Mouse (Mus musculus): Measurements from ENCODE around the gene Capzb.
A peak's percentile ranks its signal among the peaks of the same experiment; 100 is the strongest.

Capzb gene

DNA sequence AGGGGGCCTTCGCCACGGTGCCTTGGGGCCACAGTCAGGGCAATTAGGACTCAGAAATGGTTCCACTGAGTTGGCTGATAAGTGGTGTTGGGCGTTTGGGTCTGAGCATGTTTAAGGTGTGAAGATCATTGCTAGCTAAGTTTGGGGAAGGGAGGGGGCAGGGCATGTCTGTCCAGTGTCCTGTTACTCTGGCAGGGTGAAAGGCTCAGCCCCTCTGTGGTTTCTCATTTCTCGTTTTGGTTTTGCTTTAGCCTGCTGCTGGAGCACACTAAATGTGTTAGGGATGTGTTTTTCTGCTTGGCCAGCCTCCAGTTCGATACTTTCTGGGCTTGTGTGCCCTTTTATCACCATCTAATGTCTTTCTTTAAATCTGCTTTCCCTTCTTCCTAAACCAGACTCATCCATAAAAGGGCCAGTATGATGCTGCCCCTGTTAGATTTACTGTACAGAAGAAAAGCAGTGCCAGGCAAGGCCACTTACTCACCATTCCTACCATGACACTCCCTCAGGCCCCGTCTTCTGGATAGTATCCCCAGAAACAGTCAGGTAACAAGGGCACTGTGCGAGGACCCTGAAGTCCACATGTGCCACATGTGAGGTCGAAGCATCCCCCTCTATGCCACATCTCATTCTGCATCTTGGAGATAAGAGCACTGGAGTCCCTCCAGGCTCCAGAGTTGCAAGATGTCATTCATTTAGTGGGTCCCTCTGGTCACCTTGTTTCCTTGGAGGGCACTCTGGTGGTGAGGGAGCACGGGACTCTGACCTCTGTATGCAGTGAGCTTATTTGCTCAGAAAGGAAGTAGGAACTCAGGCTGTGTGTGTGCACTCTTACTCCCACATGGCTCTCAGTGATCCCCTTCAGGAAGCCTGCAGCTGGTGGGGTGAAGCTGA, 15.8 kb downstream of the Capzb start:
- DNase-seq (ENCODE audit: low read depth, low spot score) = no peak

DNA sequence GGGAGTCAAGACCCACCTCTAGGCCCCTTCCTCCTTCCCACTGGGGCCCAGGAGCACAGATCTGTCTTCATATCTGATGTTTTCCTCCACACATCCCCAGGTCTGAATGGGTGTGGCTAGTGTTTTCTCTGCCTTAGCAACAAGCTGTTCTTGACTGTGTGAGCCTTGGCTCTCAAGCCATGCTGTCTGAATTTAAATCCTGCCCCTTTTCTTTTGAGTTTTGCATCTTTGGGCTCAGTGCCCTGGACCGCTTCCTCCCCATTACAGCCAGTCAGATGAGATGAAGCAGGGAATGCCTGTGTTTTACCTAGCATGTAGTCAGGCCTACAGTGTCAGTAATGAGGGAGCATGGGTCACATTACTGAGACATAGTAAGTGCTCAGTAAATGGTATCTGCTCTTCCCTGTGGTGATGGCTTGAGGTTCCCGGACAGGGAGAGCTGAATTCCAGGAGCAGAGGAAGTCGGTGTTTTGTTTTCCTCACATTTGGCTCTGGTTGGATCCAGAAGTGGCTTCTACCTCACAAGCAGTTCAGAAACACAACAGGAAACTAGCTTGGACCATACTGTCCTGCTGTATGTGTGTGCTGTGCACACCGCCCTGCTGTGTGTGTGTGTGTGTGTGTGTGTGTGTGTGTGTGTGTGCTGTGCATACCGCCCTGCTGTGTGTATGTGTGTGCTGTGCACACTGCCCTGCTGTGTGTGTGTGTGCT, 16.6 kb downstream of the Capzb start:
- peak; percentile 32 for DNase-seq (ENCODE audit: low read depth, low spot score)

DNA sequence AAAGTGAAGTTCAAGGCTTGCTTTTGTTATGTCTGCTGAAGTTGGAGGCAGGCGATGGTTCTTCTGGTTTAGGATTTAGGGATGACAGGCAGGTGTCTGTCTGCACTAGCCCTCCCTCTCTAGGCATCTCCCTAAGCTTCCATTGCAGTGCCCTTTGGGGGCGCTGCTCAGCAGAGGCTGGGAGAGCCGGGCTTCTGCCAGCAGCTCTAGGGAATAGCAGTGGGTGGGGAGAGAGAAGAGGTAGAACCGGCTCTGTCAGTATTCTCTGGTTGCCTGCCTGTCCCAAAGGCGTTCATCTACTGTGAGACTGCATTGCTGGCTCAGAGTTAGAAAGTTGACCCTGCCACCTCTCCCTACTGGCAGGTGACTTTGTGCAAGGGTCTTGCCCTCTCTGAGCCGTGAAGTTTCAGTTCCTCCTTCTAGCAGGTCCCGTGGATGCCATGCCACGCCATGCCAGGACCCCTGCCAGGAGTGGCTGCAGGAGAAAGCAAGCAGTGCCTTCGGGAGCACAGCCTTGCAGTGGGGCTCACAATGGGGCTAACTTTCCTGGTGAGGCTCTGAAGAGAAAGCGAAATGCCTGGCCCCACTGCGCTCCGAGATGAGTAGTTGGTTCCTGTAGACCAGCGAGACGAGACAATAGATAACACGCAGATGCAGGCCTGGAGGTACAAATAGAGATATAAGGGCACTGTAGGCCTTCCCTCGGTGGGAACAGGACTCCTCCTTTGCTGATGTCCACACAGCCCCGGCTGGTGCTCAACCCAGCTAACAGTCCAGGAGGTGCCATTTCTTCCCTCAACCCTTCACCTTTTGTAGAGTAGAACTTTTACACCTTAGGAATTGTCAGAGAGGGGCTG, 19.5 kb downstream of the Capzb start:
- DNase-seq (ENCODE audit: low read depth, low spot score) = peak; percentile 48

DNA sequence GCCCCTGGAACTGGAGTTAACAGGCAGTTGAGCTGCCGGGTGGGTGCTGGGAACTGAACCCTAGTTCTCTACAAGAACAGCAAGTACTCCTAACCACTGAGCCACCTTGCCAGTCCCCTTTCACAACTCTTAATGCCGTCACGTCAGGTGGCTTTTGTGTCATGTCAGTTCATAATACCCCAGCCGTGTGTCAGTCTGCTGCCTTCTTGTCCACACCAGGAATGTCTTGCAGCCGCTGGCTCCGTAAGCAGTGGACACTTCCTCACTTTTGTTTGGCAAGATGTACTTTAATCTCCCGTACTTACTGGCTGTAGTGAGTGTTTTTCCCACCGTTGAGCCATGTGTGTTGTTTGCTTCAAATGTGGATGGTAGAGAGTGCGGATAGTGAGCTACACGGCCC, 20.4 kb downstream of the Capzb start:
- no peak for DNase-seq (ENCODE audit: low read depth, low spot score)

DNA sequence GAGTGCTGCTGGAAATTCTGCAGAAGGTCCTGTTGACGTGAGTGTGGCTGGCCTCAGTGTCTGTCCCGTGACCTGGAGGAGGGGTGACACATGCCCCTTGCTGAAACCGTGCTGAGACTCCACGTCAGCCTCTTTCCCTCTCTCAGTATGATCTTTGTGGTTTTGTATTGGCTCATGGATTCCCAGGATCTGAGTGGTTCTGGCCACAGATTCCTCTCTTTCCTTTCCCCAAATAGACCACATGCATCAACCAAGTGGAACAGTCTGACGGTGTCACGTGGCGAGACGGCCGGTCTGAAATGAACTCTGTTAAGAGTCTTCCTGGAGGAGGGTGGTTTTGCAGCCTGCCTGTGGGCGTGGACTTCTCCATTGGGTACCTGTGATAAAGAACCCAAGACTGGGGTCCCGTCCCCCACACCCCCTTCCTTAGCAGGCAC, 21.3 kb downstream of the Capzb start:
- no peak for DNase-seq (ENCODE audit: low read depth, low spot score)

DNA sequence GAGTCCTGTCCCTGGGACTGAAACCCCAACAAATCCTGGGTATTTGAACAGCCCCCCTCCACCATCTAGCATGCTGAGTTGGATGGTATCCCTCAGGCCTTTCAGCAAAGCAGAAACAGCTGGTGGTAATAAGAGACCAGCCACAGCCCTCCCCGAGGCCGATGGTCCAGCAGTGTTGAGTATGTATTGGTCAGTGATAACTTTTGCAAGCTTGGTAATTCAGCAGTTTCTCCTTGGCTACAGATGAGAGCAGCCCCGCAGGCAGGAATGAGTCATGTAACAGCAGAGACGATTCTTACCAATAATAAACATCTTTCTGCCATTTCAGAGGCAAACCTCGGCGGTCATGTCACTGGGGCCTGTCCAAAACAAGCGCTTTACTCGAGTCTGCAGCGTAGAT, 23.9 kb downstream of the Capzb start:
- no peak for DNase-seq (ENCODE audit: low read depth, low spot score)

DNA sequence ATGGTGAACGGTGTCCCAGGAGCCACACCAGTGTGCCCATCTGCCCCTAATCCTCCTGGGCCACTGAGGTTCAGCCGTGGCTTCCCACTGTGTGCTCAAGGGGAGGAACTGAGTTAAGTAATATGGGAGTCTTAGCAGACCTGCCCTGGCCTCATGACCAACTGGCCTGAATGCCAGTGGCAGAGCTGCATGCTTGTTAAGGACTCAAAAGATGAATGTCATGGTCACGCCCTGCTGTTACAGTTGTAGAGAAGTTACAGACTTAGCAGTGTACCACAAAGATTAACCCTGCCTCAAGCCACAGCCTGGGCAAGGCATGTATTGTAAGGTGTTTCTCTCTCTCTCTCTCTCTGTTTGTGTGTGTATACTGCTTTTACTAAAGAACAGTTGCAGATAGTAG, 25.8 kb downstream of the Capzb start:
- no peak for DNase-seq (ENCODE audit: low read depth, low spot score)

DNA sequence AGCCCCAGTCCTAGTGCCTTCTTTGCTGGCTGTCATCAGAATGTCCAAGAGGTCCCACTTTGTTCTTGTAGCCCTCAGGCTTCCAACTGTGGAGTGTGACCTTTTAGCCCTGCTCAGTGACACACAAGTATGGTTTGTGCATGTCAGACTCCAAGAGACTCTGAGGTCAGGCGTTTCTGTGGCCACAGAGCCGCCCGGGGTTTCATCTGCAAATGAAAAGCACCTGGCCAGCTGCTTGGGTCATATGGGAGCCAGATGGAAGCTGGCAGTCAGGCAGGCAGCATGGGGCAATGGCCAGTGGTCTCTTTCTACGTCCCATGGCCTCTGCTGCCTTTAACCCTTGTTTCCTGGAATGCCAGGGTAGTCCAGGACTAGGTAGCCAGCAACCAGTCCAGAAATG, 27.0 kb downstream of the Capzb start:
- DNase-seq (ENCODE audit: low read depth, low spot score) = no peak

DNA sequence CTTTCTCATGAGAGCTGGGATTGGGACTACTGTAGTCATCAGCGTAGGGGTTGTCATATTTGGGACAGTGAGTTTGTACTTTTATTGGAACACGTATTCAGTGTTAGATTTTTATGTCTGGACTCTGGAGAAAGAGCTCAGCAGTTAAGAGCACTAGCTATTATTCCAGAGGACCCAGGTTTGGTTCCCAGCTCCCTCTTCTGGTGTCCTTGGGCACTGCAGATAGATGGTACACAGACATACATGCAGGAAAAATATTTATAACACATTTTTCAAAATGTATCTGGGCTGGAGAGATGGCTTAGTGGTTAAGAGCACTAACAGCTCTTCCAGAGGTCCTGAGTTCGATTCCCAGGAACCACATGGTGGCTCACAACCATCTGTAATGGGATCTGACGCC, 28.3 kb downstream of the Capzb start:
- peak; percentile 53 for DNase-seq (ENCODE audit: low read depth, low spot score)

DNA sequence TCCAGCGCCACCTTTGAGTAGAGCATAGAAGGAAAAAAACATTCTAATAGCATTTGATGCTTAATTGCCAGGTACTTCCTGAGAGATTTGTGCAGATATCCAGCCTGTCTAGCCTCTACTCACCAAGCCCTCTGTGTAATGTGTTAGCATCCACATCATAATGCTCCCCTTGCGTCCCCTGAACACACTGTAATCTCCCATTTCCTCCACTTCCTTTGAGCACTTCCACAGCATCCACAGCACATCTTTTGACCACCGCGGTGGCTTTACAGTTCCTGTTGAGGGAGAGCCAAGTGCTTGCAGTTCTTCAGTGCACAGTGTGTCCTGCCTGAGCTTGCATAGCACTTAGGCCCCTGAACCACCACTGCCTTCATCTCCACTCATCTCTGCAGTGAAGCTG, 29.1 kb downstream of the Capzb start:
- DNase-seq (ENCODE audit: low read depth, low spot score) = peak; percentile 61

DNA sequence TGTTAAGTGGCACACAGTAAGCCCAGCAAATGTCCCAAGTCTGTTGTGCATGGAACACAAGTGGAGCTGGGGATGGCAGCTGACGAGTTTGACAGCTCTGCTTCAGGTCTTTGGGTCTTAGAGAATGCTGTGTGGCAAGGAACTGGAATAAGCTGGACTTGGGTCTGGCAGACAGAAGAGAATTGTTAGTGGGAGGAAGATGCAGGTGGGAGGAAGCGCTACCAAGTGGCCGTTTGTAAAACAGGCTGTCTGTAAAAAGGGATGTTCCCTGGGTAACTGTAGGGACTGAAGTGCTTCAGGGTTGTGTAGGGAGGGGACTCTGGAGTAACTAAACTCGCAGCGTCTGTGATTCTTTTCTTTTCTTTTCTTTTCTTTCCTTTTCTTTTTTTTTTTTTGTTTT, 32.4 kb downstream of the Capzb start:
- peak; percentile 54 for DNase-seq (ENCODE audit: low read depth, low spot score)

DNA sequence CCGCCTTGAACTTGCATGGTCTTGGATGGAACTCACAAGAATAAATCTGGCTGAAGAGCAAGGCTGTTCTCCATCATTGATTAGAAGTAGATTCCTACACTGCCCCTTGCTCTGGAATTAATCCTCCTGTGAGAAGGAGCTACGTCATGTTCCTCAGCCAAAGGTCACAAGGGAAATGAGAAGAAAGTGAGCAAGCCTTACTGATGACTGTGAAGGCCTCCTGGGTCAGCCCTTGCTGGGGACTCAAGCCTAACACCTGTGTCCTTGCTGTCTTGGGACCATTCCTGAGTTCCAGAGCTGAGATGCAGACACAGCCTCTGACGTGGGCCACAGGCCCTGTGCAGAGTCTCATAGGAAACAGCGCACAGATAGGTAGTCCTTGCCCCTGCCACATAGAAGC, 33.2 kb downstream of the Capzb start:
- DNase-seq (ENCODE audit: low read depth, low spot score) = no peak

DNA sequence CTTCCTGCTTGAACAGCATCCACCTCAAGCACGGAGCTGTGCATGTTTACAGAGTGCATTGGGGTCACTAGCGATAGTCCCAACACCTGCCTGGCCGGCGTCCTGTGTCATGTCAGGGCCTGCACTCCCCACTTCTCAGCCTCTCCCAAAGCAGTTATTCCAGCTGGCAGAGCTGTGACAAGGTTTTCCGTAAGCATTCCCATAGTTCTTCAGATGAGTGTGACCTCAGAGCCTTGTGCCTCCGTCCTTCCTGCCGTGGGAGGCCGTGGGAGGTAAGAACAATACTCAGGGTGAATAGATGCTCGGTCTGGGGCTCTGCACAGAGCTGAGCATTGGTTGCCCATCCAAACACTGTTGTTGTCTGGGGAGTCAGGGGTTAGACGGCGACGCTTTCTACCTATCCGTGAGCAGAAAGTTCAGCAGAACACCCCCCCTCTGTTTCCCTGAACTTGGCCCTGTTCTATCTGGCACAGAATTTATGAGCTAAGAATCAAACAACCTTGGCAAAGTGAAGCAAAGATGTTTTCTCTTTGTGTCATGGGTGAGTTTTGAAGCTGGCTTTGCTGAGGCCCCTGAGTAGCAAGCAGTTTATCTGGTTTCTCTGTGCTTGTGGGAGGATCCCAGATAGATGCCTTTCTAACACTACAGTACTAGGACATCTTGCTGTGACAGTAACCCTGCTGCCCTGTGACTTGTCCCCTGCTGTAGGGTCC, 34.0 kb downstream of the Capzb start:
- no peak for DNase-seq (ENCODE audit: low read depth, low spot score)

DNA sequence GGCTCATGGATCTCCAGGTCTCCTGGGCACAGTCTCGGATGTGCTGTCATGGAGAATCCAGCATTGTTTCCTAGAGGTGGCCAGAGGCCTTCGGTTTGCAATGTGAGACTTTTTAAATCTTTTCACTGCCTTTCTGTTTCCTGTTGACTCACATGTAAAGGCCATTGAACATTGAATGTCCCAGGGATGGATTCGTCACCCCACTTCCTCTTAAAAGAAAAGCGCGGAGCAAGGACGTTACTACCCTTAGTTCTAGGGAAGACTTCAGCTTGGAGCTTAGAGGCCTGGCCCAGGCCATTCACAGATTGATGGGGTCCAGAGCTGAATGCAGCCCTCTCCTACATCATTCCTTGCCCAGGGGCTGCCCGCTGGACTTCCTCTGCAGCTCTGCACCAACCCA, 35.2 kb downstream of the Capzb start:
- no peak for DNase-seq (ENCODE audit: low read depth, low spot score)

DNA sequence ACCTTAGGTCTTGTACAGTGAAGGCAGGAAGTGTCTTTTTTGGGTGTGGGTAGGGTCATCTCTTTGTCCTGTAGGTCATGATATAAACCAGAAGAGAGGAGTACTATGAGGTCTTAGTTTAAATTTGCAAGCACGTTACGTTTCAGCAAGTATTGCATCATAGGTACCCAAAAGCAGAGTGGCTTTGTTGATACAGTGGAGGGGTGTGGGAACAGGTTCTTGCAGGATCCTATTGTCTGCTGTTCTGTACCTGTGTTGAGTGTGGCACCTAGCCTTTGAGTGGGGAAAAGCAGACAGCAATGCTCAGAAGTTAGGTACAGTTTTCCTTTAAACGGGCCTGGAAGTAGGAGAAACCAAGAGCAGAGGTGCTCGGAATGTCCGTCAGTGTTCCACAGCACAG, 36.6 kb downstream of the Capzb start:
- no peak for DNase-seq (ENCODE audit: low read depth, low spot score)

DNA sequence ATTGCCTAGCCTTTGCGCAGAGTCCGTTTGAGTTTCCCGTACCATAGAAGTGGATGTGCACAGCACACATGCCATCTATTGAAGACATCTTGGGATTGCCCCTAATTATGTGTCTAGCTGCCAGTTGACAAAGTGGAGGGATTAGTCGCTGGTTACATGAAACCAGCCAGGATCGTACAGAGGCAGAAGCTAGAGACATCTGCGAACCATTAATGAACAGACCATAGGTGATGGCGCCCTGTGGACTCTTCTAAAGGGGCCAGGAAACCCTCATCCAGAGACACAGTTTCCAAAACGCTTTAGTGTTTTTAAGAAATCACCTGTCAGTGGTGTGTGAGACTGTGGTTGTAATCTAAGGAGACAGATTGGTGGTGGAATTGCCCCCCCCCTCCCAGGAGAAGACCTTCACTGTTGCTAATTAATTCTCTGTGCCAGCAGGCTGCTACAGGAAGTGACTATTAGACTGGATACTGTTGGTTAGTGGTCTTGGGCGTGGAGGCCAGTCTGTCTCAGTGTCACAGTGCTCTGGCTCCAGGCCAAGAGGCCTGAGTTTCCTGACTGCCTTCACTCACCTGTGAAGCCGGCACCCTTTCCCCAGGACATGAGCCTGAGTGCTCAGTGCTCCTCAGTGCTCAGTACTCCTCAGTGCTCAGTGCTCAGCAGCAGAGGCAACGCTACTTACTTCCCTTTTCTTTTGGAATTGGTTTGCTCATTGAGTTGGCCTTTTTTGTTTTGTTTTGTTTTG, 37.8 kb downstream of the Capzb start:
- DNase-seq (ENCODE audit: low read depth, low spot score) = peak; percentile 30

DNA sequence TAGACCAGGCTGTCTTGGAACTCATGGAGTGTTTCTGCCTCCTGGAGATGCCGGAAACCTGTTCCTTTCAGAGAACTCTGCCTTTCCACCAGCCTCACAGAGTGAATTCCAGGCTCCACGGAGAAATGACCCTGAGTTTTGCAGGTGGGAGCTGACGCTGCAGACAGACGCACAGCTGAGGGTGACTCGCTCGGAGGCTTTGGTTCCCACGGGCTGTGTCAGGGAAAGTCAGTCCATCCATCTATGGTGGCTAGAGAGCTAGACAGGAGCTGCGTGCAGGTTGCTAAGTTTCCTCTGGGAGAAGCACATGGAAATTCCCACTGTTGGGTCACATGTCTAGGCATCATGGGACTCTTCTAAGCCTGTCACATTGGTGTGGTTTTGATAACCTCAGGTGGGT, 38.5 kb downstream of the Capzb start:
- DNase-seq (ENCODE audit: low read depth, low spot score) = no peak

DNA sequence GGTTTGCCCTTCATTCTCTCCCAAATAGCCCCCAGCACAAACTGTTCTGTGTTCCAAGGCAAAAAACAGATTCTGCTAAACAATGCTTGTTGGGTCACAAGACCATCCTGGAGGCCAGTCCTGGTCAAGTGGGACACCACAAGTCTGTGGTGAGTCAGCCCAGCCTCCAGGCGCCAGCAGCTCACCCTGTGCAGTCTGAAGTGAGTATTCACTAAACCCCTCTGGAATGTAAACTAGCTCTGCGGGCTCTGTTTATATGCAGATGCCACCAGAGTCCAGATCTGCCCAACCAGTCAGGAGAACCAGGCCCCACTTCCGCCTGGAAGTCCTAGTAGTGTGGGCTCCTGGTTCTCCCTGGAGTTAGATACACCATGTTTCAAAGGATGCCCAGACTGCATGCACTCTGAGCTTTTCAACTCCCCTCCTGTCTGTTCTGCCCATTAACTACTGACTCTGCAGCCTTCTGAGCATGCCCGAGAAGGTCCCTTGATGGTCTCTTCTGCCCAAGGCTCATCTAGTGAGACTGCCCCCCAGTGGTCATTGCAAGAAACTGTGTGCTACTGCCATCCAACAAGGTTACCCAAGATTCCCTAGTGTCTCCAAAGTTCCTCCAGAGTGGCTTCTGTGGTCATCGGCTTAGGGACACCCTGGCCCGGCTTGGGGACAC, 39.9 kb downstream of the Capzb start:
- DNase-seq (ENCODE audit: low read depth, low spot score) = peak; percentile 93

DNA sequence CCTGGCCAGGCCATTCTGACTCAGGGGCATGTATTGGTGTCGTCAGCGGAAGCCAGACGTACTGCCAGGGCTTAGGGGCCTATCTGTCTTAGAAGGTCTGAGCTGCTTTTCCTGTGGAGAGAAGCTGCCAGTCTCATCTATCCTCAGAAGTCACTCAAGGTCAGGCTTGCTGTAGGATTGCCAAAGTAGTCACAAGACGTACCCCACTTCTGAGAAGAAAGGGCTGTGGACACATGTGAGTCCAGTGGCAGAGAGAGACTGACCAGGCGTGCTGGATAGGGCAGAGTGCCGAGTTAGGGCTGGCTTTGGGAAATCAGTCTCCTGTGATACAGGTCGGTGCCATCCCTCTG, 40.4 kb downstream of the Capzb start:
- no peak for DNase-seq (ENCODE audit: low read depth, low spot score)

DNA sequence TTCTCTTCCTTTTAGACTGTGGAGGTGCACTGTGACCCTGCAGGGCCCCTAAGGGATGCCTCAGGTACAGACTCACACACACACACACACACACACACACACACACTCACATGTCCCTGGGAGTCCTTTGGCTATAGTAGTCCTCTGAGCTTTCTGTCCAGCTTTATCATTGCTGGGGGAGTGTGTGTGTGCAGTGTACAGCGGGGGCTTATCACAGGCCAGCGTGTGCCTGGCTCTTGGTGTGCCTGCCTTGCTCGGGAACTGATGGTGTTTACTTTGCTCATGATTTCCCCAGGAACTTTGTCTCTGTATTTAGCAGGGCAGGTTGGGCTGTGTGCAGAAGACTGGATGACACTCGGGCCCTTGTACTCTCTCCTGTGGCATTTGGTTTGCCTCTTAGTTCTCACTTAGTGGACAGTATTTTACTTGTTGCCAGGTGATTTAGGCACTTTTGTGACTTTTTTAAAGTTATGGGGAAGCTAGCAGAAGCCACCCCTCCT, 41.1 kb downstream of the Capzb start:
- no peak for DNase-seq (ENCODE audit: low read depth, low spot score)

Data from ZHBTc4 (cell line).